Mouse (Mus musculus) kidney, postnatal 10 days (tissue): Measurements from ENCODE around the gene Tmem170b.
A peak's percentile ranks its signal among the peaks of the same experiment; 100 is the strongest.

ENCODE experiments used
- DNase-seq: peaks from one replicate; pipeline ENCODE4 v3.0.0; 2021; ENCODE audit warnings: mixed read lengths

The Tmem170b gene

DNA sequence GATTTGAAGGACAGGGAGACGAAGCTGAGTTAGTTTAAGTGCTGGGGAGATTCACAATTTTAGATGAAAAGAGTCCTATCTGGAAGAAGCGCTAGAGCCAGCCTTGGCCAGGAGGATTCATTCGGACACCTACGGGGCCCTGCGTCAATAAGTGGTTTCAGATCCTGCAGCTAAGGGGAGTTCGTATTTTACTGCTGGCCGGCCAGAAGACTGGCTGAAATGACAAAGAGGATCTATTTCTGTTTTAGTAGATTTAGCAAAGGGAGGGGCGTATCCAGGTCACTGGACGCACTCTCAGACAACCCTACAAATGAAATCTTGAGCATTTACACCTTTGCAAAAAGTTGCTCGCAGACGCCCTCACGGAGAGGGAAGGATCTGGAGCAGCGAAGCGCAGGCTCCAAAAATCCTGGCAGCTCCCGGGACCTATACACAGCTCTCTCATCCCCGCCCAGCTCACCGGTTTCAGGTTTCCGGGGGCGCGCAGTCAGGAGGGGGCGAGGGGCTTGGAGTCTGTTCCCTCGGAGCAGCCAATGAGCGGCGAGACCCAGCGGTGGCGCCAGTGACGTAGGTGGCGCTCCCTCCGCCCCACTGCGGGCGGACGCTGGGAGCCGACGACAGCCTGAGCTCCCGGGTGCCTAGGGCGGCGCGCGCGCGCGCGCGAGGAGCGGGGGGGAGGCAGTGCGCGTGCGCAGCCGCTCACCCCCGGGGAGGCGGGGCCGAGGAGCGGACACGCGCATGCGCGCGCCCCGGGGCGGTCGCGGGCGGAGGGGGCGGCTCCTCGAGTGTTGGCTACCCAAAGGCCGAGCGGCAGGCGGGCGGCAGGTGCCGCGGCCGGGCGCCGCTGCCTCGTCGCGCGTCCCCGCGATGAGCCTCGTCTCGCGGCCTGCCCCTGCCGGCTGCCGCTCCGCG, at the start of gene Tmem170b:
Gene Tmem170b, plus strand, starts transcription at position 809 of the 912 bp plus-strand sequence.
- peak; percentile 98 for DNase-seq

DNA sequence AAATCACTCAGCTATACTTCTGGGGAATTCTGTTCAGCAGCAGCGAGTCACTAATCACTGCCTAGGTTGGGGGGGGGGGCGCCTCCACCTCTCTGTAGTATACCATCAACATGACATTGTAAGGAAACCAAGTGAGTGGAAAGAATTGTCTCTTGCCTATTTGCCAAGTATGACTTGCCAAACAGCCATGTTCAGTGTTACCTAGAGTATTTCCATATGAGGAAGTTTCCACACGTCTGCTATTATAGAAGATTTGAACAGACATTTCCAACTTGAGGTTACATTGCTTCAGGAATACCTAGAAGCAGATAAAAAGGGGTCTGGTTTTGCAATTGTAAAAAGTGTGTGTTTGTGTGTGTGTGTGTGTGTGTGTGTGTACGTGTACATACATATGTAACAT, 44.7 kb upstream of the Tmem170b start:
- no peak for DNase-seq

DNA sequence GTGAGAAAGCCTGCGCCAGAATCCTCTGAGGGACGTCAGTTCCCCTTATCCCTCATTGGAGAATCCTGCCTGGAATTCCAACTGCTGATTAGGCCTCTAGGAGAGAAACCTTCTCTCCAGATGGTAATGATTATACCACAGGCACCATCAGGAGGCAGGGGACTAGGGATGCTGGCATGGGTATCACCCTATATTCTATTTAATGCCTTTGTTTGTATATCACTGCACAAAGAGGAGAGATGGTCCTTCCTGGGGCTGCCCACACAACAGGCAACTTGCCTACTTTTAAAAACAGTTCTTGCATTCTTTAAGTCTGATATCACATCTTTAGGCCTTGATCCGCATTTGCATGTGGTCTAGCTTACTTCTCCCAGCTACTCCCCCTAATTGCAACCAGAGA, 37.3 kb upstream of the Tmem170b start:
- DNase-seq = no peak

DNA sequence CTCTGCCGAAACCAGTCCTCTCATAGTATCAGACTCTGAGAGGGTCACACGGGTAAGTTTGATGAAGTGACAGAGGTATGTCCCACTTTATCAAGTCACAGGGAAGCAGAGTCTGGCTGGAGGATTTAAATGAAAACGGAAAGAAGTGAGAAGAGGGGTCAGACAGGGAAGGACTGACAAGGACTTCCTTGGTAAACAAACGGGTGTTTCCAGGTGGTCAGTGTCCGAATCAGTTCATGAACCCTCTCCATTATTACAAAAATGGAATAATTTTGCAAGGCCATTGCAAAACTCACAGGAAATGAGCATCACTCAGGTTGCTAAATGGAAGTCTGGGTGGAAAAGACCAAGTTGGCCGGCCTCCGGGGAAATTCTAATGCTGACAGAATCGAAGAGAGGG, 36.8 kb upstream of the Tmem170b start:
- DNase-seq = peak; percentile 18

DNA sequence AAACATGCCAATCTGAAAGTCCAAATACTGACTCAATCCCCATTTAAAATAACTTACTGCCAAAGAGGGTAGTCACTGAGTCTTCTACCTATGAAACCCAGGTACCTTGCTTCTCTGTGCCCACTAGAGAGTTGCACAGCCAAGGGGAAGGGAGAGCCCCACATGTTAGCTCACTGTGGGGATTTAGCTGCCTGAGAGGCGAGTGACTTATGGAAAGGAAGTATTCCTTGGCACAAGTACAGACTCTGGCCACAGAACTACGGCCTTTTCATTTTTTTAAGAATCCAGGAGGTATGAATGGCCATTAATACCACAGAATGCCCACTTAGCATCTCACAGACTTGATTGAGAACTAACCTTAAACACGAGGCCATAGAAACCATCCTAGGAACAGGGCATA, 35.9 kb upstream of the Tmem170b start:
- DNase-seq = no peak

DNA sequence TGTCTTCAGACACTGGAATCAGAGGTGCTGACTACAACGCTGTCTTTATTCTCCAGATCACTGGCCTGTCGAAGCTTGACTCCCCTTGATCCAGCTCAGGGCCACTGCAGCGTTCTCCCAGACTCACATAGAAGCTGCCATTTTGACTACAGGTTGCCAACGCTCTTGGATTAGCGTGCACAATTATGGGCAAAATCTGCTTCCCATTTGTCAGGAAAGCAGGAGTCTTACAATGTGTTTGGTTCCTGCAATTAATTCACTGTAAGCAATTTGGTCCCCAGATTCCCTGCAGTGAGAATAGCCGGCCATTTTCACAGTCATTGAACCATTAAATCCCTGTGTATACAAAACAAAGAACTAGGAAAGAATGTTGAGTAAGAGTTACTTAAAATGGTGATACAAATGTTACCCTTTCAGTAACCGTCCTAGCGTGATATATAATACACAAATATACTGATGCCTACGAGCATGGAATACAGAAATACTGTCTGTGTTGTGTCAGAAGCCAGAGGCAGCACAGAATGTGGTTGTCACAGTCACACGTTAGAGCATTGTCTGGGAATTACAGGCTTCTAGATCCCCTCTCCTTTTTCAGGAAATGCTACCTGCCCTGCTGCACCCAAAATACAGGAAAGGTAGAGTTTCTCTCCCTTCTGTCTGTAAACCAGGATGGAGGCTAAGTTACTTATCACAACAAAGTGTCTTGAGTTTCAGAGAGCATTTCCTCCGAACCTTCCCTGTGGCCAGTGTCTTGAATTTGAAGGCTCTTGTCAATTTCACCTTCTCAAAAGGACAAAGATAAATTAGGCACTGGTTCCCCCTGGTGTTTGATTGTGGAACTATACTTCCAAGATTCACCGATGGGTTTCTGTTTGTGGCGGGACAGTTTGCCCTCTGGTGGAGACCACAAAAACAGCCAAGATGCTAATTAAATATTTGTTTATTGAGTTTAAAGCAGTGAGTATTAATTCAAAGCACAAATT, 34.0 kb upstream of the Tmem170b start:
- DNase-seq = peak; percentile 86

DNA sequence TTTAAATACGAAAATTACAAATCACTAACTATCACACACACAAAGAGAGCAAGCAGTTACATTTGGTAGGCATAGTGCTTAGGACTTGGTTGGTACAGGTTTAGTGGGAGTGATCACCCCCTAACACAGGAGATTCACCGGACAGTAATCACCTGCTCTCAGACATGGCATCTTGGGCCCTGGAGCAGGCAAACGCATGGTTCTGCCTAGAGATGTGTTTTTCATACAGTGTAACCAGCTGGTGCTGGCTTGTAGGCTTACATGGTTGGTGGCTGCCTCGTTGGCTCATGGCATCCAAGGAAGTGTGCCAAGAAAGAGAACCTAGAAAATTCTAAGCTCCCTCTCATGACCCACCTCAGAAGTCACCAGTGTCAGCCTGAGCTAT, 33.4 kb upstream of the Tmem170b start:
- no peak for DNase-seq

DNA sequence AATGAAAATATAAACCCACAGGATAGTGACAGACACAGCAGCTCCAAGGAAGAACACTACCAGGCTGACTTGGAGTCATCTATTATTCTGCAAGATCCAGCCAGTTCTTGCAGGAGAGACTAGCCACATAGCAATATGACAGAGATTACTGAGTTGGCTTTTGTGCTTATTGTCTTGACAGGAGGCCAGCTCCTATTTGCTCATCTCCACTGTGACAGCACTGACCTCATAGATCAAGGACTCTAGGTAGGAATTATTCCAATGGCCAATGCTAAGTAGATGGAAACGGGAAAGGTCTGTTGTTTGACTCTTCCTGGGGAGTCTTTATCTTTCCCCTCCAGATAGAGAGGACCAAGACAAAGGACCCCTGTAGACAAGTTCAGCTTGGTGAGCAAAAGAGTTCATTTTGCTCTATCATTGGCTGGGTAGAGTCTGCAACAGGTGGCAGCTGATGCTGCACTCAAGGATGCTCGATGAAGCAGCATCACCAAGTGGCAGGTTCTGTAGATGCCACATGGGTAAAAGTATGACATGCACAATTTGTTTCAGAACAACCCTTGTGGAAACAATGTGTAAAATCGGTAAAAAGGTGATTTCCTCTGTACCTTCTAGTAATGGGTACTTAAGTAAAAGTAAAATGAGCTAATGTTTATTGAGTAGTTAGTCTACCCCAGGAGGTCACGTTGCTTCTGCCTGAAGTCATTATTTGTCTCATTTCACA, 32.4 kb upstream of the Tmem170b start:
- no peak for DNase-seq

DNA sequence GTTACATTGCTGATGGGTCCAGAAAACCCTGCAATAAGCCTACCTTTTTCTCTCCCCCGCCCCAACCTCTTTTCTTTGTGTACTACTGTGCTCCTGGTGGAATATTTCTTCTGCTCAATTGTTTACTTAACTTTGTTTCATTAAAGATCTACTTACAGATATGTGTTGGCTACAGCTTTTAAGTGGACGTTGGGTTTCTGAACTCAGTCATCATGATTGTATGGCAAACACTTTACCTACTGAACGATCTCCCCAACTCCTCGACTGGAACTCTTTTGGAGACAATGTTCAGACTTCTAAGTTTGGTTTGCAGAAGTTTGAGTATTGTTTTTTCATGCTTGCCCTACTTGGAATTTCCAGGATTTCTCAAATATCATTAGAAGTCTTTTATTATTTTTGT, 24.6 kb upstream of the Tmem170b start:
- DNase-seq = no peak

DNA sequence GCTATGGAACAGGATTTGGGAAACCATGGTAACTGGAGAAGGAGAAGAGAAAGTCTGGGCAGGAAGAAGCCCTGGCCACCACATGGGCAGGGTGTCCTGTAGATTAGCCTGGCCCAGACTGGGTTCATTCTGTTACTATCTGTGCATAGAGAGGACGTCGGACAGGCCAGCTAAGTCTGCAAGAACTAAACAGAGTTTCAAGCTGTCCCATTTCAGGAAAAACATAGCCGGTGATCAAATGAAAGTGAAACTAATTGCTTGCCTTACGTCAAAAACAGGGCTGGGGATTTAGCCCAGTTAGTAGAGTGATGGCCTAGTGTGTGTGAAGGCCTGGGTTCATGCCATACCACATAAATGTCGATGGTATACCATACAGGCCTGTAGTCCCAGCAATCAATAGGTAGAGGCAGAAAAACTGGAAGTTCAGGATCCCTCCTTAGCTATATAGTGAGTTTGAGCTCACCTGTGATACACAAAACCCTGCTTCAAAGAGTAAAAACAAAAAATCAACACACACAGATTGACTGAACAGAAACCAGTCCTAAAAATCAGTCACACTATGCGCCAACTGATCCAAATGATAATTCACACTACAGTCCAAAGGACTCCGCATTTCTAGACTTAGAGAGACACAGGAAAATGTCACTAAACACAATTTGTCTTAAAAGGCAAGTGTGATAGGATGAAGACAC, 21.9 kb upstream of the Tmem170b start:
- no peak for DNase-seq

DNA sequence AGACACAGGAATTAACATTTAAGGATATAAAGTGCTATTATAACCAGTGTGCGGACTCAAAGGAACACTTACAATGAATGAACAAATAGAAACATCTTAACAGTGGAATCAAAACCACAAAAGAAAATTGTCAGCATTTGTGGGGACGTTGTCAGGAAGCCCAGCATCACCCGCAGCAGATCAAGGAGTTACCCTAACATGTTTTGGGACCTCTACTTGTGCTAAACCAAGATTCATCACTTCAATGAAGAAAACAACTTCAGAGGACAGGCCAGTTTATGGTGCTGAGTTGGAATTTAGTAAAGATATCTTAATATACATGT, 21.4 kb upstream of the Tmem170b start:
- no peak for DNase-seq

DNA sequence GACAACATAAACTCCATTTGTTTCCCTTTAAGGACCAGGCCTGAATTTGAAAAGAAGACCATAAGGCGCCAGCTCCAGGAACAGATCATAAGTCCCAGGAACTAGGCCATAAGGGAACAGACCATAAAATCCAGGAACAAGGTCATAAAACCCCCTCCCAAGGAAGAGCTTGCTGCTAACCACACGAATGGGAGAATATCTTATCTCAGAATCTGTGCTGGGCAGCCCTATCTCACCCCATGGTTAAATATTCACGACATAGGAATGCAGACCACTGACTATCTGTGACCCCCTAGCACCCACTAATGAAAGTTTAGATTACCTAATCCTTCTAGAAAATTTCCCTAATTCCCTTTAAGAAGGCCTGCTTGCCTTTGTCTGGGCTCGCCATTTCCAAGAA, 20.8 kb upstream of the Tmem170b start:
- DNase-seq = no peak

DNA sequence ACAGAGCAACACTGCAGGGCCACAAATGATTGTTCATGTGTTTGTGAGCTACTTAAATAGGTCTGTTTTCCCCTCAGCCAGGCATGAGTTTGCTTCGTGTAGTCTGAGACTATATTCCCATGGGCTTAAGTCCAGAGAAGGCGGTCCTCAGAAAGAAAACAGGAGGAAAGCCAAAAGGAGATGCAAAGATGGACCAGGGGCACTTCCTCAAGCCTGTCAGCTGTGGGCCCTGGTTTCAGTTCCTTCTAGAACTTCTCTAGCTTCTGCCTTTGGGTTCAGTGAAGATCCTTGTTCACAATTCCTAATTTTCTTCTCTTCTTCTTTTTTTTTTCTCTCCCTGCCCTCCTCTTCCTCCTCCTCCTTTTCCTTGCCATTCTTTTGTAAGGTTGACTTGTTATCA, 9.0 kb upstream of the Tmem170b start:
- DNase-seq = no peak

DNA sequence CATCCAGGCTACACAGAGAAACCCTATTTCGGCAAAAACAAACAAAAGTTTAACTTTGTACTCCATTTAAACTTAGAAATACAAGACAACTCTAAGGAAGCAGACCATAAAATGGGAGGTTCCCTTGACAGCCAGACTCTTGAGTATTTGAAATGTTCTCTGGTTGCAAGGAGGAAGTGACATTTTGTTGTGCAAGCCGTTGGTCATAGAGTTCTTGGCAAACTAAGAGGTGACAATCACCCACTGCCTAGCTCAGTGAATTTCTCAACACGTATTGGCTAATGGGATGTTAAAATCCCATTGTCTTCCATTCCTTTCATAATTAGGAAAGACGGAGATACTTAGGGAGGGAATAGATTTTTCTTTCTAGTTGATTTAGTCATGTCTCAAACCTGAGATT, 5.7 kb upstream of the Tmem170b start:
- no peak for DNase-seq

DNA sequence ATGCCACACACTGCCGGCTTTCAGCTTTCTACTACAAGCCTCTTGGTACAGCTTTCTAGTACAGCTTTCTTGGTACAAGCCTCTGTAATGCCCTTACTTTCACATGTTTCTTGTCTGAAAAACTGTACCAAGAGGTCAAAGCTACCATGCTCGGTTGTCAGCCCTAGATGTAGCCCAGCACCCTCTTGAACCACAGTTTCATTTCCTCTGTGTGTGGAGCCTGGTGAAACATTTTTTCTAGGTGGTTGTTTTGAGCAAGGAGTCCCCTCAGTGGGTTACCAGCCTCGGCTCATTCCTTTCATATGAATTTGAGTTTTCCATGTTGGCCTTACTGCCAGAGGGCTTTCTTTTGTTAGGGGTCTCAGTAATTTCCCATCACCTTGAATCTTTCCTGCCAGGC, 4.7 kb upstream of the Tmem170b start:
- no peak for DNase-seq

DNA sequence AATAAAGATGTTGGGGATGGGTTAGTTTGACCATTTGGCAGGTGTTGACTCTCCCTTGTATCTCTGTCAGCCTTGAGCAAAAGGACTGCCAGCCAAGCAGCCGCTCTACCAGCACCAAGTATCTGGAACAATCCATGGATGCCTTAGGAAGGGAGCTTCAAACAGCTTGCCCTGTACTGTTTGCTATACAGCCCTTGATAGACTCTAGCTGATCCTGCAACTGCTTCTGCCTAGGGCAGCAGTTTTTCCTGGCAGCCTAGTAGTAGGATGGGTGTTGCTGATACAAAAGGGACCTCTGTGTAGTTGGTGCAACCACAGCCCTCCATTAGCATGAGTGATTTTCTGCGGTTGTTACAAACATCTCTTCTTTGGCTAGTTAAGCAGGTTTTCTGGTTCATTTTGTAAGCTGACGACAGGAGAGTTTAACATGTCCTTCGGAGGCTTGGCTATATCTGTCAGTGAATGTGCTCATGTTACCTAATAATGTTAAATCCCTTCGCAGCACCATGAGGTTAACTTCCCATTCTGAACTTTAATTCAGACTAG, 1.7 kb upstream of the Tmem170b start:
- no peak for DNase-seq

DNA sequence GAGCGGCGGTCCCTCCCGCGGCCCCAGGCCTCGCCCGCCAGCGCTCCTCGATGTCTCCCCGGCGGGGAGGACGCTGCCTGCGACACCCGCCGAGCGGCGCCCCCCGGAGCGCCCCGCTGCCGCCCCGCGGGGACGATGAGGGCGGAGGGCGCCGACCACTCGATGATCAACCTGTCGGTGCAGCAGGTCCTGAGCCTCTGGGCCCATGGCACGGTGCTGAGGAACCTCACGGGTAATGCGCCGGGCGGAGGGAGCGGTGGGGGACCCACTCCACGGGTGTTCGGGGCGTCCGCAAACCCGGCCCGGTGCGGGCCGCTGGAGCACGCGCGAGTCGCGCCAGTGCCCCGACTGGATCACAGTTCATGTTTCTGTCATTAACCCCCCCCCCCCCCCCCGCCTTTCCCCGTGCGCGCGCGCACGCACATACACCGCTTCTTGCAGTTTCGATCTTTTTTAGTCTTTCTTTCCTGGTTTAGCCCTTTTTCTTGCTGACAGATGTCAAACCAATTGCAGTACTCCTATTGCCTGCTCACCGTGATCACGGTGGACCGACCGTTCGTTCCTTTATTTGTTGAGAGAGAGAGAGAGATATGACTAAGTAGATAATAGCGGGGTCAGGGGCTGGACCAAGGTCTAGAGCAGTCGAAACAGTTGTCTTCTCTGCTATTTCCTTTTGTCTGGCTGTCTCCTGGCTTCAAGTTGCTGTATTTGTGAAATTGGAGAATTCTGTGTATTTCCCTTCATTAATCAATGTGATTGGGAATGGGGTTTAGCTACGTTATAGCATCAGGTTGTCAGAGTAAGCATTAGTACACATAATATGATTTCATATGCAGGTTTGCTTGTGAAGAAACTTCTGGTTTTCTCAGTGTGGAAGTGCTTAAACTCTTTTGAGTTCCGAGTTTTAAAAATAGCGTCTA, 634 bp downstream of the Tmem170b start:
- DNase-seq = peak; percentile 66

DNA sequence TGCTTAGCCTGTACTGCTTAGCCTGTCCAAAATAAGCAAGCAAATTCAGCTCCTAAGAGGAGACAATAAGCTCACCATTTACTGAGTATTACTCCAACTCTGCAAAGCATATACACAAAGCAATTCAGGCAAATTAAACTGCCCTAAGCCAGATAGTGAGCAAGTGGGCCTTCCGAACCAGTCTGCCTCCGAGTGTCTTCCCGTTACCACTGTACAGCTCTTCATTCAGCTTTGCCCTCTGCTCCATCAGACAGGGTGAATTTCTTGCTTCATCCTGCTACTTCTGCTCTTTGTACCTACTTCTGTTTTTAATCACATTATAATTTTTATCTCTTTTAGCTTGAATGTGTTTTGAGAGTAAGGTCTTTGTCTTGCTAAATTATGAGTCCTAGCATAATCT, 1.9 kb downstream of the Tmem170b start:
- DNase-seq = no peak

DNA sequence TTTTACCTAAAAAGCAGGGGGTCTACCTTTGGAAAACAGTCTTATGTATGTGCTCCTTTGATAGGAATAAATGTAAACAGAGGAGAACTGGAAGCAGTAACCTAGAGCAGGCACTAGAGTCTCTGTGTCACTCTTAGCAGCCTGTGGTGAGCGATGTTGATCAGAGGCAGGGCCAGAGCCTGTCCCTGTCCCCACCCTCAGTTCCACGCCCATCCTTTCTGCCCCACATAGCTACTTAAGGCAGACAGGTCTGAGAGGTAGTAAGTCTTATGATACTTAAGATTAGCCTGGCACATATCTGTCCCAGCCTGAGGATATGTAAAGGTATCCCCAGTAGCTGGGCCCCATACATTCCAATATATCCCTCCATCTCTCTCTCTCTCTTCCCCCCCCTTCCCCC, 2.9 kb downstream of the Tmem170b start:
- DNase-seq = no peak

DNA sequence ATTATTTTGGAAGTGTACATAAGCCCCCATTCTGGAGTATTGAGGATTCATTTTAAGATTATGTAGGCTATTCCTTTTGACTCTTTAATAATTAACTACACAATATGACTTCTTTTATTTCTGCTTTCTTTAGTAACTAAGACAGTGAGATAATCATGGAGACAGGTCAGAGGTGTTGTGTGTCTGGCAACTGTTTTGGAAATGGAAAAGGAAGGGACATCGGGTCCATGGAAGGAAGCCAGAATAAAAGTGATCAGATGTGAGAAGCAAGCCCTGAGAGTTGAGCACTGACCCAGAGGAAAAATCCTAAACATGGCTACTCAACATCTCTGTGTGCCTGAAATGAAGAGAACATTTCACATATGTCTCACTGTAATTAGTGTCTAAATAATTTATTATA, 5.3 kb downstream of the Tmem170b start:
- DNase-seq = no peak

DNA sequence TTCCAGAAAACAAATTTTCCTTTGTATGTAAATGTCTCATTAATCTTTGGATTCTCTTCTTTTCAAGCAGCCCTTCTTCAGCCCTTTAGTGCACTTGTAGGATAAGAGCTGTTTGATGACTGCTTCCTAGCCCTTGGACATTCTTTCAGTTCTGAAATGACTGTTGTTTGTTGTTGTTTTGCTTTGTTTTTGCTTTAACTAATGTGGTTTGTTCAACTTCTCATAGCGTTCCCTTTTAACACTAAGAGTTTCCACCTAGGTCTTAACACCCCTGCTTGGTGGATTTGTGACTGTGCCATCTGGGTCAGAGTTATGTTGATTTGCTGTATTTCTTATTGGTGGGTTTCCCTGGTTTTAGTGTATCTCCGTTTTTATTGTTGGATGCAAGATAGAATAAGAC, 8.8 kb downstream of the Tmem170b start:
- DNase-seq = no peak
